Mouse (Mus musculus): ENCODE results near the gene Nlrp6. TPM values are rescaled to one million over a fixed set of nuclear protein-coding genes. Genes with fewer than 3 reads are reported as not detected.

The Nlrp6 gene
- total RNA-seq, 2 experiments from 2014 or later: 2.1 to 4.9 TPM

GRCm38 (mm10) chr7:140908634-140909107, 12.0 kb upstream of the Nlrp6 start:
- DNase-seq (ENCODE audit: low spot score in 2 of 2): peak; percentile 62 to 75

GRCm38 (mm10) chr7:140912293-140912692, 8.4 kb upstream of the Nlrp6 start:
- DNase-seq (ENCODE audit: low spot score in 2 of 2): no peak

DNA sequence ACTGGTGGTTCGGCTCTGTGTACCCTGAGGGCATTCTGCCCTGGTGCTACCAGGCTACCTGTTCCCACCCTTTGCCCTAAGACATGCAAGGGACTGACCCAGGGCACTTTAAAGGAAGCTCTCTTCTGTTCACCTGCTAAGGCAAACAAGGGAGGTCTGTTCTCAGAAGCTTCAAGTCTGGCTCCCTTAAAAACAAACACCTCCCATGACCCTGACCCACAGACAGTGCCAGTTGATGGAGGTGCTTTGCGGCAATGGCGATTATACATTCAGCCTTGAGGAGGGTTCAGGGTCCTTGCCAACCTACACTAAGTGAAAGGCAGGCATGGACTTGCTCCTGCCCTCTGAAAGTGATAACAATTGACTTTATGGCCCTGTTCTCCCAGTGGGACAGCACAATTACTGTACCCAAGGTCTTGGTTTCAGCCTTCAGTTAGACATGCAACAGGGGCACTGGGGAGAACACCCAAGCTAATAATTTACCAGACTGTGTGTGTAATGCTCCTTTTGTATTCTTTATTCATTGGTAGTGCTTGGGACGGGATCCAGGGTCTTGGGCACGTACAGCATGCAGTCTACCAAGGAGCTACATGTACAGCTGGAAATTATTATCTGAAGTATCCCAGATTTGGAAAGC, 7.7 kb upstream of the Nlrp6 start:
- DNase-seq (ENCODE audit: low spot score in 2 of 2): no peak

- no peak for DNase-seq (ENCODE audit: low spot score in 2 of 2)
These were observed 6.5 kb upstream of the Nlrp6 start for GRCm38 (mm10) chr7:140914031-140914690.

DNA sequence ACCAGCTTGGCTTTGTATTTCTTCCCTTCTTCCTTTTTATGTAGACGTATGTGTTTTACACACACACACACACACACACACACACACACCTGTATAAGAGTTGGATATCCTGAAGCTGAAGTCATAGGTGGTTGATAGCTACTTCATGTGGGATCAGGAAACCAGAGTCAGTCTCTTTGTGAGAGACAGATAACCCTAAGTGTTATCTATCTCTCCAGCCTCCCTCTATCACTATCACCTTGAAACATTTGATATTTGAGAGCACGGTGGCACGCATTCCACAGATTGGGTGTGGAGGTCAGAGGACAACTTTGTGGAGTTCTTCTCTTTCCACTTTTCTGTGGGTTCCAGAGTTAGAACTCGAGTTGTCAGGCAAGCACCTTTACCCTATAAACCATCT, 791 bp upstream of the Nlrp6 start:
- DNase-seq (ENCODE audit: low spot score in 2 of 2): no peak

DNA sequence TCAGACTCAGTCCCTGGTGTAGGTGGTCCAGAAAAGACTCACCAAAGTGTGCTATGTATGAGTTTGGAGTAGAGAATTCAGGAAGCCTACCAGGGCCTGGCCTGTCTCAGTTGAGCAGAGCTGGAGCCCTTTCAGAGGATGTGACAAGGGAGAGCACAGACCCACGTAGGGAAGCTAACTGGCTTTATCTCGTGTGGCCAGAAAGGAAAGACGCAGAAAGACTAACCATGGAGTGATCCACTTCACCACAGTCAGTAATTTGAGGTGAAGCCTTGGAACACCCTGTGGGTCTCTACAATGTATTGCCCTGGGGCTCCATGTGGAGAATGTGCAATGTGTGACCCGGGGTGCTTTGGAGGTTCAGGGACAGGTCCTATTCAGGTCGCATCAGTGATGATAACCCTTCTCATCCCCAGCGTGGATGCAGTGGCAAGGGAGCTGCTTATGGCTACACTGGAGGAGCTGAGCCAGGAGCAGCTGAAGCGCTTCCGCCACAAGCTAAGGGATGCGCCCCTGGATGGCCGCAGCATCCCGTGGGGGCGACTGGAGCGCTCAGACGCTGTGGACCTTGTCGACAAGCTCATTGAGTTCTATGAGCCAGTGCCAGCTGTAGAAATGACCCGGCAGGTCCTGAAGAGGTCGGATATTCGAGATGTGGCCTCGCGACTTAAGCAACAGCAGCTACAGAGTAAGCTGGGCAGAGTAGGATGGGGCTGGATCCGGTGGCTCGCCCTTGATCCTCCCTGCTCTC, 698 bp downstream of the Nlrp6 start:
- no peak for DNase-seq (ENCODE audit: low spot score in 2 of 2)

DNA sequence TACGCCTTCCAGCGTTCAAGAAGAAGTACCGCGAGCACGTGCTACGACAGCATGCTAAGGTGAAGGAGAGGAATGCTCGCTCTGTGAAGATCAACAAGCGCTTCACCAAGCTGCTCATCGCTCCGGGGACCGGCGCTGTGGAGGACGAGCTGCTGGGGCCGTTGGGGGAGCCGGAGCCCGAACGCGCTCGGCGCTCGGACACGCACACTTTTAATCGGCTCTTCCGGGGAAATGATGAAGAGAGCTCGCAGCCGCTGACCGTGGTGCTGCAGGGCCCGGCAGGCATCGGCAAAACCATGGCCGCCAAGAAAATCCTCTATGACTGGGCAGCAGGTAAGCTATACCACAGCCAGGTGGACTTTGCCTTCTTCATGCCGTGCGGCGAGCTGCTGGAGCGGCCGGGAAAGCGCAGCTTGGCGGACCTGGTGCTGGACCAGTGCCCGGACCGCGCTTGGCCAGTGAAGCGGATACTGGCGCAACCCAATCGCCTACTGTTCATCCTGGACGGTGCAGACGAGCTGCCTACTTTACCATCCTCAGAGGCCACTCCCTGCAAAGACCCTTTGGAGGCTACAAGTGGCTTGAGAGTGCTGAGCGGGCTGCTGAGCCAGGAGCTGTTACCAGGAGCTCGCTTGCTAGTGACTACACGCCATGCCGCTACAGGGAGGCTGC, 1.8 kb downstream of the Nlrp6 start:
- DNase-seq (ENCODE audit: low spot score in 2 of 2): no peak

DNA sequence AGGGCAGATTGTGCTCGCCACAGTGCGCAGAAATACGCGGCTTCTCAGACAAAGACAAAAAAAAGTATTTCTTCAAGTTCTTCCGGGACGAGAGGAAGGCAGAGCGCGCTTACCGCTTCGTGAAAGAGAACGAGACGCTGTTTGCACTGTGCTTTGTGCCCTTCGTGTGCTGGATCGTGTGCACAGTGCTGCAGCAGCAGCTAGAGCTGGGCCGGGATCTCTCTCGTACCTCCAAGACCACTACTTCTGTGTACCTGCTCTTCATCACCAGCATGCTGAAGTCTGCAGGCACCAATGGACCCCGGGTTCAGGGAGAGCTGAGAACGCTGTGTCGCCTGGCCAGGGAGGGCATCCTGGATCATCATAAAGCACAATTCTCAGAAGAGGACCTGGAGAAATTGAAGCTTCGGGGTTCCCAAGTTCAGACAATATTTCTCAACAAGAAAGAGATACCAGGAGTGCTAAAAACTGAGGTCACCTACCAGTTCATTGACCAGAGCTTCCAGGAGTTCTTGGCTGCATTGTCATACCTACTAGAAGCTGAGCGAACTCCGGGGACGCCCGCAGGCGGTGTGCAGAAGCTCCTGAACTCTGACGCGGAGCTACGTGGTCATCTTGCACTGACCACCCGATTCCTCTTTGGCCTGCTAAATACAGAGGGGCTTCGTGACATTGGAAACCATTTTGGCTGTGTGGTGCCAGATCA, 2.5 kb downstream of the Nlrp6 start:
- no peak for DNase-seq (ENCODE audit: low spot score in 2 of 2)

DNA sequence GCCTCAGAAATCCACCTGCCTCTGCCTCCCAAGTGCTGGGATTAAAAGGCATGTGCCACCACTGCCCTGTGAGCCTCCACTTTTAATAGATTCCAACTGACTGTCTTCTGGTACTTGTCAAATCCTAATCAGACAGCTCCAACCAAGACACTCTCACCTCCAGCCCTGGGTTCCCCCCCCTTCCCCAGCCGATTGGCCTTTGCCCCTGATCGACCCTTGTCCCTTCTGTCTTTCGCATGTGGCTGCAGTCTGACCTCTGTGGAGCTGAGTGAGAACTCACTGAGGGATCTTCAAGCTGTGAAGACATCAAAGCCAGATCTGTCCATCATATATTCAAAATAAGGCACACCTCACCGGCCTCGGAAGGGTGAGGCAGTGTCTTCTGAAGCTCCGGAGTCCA, 6.5 kb downstream of the Nlrp6 start:
- DNase-seq (ENCODE audit: low spot score in 2 of 2): no peak

DNA sequence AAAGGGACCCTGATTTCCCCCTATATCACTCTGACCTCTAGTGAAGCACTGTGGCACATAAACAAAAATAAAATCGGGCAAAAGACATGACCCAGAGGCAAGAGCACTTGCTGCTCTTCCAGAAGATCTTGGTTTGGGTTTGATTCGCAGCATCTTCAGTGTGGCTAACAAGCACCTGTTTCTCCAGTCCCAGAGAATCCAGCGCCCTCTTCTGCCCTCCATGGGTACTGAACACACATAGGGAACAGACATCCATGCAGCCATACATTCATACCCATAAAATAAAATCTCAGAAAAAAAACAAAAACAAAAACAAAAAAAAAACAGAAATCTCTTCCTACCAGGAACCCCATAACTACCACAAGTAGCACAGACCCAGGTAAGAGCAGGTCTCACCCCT, 17.7 kb downstream of the Nlrp6 start:
- no peak for DNase-seq (ENCODE audit: low spot score in 2 of 2)

GRCm38 (mm10) chr7:140938896-140939295, 18.2 kb downstream of the Nlrp6 start:
- DNase-seq (ENCODE audit: low spot score in 2 of 2): no peak

DNA sequence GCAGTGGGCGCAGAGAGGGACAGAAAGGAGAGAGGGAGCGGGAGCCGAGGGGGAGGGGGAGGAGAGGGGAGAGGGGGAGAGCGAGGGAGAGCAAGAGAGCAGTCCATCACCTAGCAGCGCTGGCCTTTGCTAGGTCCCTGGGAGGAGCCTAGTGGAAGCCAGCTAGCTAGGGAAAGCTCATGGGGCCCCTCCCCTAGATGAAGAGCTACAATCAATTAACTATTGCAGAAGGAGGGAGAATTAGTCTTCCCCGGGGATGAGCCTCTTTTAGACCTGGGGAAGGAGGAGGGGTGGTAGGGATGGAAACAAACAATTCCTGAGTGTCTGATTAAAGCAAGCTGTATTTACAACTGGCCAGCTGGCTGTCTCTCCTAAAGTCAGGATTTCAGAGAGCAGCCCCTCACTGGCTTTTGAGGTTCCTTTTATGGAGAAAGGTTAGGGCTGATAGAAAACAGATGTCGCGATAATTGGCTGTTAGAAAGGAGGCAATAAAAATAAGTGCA, 19.0 kb downstream of the Nlrp6 start:
- DNase-seq (ENCODE audit: low spot score in 2 of 2): no peak

DNA sequence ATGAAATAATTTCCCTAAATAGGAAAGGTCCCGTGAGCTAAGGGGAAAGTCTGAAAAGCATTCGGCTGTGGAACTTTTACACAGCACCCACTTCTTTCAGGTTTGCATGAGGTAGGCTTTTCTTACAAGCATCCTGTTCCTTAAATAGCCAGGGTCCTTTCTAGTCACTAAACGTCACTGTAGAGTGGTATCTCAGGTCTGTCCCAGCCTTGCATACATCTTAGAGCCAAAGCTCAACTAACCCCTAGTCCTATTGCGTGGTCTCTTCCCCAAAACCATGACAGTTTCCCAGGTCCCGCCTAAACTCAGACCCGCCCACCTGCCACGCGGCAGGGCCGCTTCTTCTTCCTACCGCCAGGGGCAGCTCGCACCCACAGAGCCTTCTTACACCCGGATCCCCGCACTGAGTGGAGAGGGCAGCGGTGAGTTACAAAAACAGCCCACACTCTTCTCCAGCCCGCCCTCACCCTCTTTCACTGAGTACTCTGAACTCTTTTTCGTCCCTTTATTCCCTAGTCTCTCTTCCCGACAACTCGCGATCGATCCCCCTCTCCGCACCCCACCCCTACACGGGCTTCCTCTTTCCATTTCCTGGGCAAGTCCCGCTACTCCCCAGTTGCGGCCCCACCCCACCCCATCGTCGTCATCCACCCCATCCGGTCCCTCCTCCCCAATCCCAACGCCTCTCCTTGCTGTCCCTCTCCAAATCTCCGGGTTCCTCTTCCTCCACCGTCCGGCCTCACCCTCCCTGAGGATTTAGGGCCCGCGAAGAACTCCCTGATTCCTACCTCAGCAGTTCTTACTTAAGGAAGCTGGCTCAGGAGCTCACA, 20.7 kb downstream of the Nlrp6 start, which contains the start of gene Pgghg:
Gene Pgghg (plus strand): TSS at position 170 of the 830 bp plus-strand sequence.
- DNase-seq (ENCODE audit: low spot score in 2 of 2): peak; percentile 64 to 79

GRCm38 (mm10) chr7:140942341-140942740, 21.6 kb downstream of the Nlrp6 start:
- no peak for DNase-seq (ENCODE audit: low spot score in 2 of 2)

- DNase-seq (ENCODE audit: low spot score in 2 of 2): no peak
These were observed 22.1 kb downstream of the Nlrp6 start for GRCm38 (mm10) chr7:140942811-140943210.

DNA sequence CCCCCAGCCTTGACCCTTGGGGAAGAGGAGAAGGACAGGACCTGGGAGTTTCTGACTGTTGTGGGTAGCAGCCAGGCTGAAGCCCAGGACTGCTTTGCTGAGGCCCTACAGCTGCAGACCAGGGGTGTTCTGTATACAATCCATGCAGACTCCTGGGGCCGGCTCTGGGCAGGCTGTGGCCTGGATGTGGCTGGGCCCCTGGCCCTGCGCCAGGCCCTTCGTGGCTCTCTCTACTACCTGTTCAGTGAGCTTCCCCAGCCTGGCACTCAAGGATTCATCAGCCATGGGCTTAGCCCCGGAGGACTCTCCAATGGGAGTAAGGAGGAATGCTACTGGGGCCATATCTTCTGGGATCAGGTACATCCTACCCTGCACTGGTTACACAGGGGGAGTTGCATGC, 22.7 kb downstream of the Nlrp6 start:
- no peak for DNase-seq (ENCODE audit: low spot score in 2 of 2)

- no peak for DNase-seq (ENCODE audit: low spot score in 2 of 2)
These were observed 23.5 kb downstream of the Nlrp6 start for GRCm38 (mm10) chr7:140944236-140944635.

DNA sequence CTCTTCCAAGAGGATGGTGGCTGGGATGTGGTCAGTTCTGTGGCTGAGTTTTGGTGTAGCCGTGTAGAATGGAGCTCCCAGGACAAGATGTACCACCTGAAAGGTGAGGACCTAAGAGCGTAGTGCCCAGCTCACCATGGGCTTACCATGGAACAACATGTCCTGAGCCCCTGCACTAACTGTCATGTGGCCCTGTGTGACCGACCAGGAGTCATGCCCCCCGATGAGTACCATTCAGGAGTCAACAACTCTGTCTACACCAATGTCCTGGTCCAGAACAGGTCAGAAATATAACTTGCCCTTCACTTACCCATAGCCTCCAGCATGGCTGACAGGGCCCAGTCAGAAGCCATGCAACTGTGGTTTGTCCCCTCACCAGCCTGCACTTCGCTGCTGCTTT, 24.5 kb downstream of the Nlrp6 start:
- DNase-seq (ENCODE audit: low spot score in 2 of 2): no peak

DNA sequence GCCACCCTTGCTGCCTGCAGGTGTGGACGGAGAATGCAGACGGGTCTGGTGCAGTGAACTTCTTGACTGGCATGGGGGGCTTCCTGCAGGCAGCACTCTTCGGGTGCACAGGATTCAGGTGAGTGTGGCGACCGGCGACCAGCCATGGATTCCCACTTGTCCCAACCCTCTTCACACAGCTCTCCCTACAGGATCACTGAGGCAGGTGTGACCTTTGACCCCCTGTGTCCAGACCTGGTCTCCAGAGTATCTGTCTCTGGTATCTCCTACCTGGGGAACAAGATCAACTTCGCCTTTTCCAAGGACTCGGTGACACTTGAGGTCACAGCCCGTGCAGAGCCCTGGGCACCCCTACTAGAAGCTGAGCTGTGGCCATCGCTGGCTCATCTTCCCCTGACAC, 25.6 kb downstream of the Nlrp6 start:
- no peak for DNase-seq (ENCODE audit: low spot score in 2 of 2)

GRCm38 (mm10) chr7:140946980-140947379, 26.3 kb downstream of the Nlrp6 start:
- DNase-seq (ENCODE audit: low spot score in 2 of 2): no peak

Measured in adrenal gland, postnatal 4 days (tissue).